Comparison of ENCODE assay signal across 9 mouse cellular contexts in the genomic region with DNA sequence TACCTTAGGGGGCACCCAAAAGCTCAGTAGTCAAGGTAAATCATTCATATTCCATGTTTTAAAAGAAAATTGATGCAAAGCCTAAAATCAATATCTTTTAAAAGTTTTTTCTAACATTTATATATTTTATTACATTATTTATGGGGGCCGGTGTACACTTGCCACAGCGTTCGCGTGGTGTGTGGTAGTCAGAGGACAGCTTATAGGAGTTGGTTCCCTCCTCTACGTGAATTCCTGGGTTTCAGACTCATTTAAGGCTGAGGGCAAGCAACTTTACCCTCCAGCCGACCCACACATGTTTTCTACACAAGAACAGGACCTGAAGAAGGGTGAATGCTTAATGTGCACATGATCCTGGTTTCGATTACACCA. TPM values are rescaled to one million over a fixed set of nuclear protein-coding genes. Genes with fewer than 3 reads are reported as not detected.
DNase-seq lines count a peak whose midpoint lies in the region; ATAC-seq and TF ChIP-seq lines count a peak whose summit lies in the region.
"Had no signal": no experiment of that assay in that cellular context is flagged by ENCODE, and none has a peak within 500 bp of the region (broad histone marks: within the 10 kb centered on the region; RNA-seq: fewer than 3 reads in every experiment).

No protein-coding gene starts in this region.

- dilution Hi-C loops in CH12.LX (cut with MboI; ENCODE audit: extremely low pct_ligation_motif_present, extremely low pct_unique_long_range_greater_than_20kb, low sequenced_read_pairs) = no loop called here

- peak overlapping the region; percentile 71 for H3K4me3 ChIP-seq in heart, embryonic 10.5 days
- H3K4me3 ChIP-seq in CH12.LX (replicated peaks in 1 of 3; ENCODE audit: low read depth in 2 of 3, low read length in 2 of 3, poor library complexity in 1 of 3) = peak overlapping the region; percentile 71 to 98 (median 84)
- peak overlapping the region; percentile 74 for H3K4me3 ChIP-seq in forebrain, postnatal 0 days (ENCODE audit: low read depth, low read length)
- H3K4me3 ChIP-seq in liver, embryonic 16.5 days (ENCODE audit: low read depth, low read length) = peak overlapping the region; percentile 61

- in situ Hi-C loops in CH12.LX (cut with MboI; ENCODE audit: low pct_ligation_motif_present, low pct_unique_long_range_greater_than_20kb, low sequenced_read_pairs) = no loop called here

- H3K79me2 ChIP-seq in CH12.LX (replicated peaks; ENCODE audit: control insufficient read depth, extremely low read depth, insufficient read depth, poor library complexity, severe bottlenecking) = 0 out of 2 replicates have a peak, but pooled peaks cover 9% of the 10 kb centered on the region

- peaks cover 48% of the 10 kb centered on the region for H3K4me1 ChIP-seq in heart, embryonic 10.5 days
- peaks cover 26 to 59% of the 10 kb centered on the region in 2 experiments for H3K4me1 ChIP-seq in CH12.LX (ENCODE audit: control insufficient read depth in 1 of 2, insufficient read depth in 2 of 2)
- H3K4me1 ChIP-seq in forebrain, postnatal 0 days (ENCODE audit: insufficient read depth) = 0 out of 2 replicates have a peak, but pooled peaks cover 6% of the 10 kb centered on the region
- peaks cover 38% of the 10 kb centered on the region for H3K4me1 ChIP-seq in liver, embryonic 16.5 days (ENCODE audit: control insufficient read depth, low read depth, low read length)

- no peaks in the 10 kb centered on the region for H3K36me3 ChIP-seq in heart, embryonic 10.5 days
- peaks cover 0 to 20% of the 10 kb centered on the region in 2 experiments for H3K36me3 ChIP-seq in CH12.LX (replicated peaks in 1 of 2; ENCODE audit: control insufficient read depth in 1 of 2, insufficient read depth in 1 of 2, low read length in 1 of 2)
- H3K36me3 ChIP-seq in forebrain, postnatal 0 days (ENCODE audit: insufficient read depth) = no peaks in the 10 kb centered on the region
- H3K36me3 ChIP-seq in liver, embryonic 16.5 days (ENCODE audit: control insufficient read depth, insufficient read depth) = no peaks in the 10 kb centered on the region

- ATAC-seq in forebrain, postnatal 0 days = no peak
- ATAC-seq in liver, embryonic 16.5 days (ENCODE audit: low read depth) = no peak

- DNase-seq in heart, embryonic 10.5 days (ENCODE audit: low spot score) = no peak
- no peak for DNase-seq in heart, adult 8-10 months (ENCODE audit: low spot score)
- DNase-seq in CH12.LX (ENCODE audit: extremely low read depth) = no peak
- no peak for DNase-seq in forebrain, postnatal 0 days
- no peak for DNase-seq in retina, embryonic 14.5 days (ENCODE audit: low spot score)
- no peak for DNase-seq in thymus, postnatal 4 days
- no peak for DNase-seq in left cerebral cortex, adult 18-20 months (ENCODE audit: low spot score in 2 of 2)

- no peaks in the 10 kb centered on the region for H3K9me3 ChIP-seq in heart, embryonic 10.5 days
- no peaks in the 10 kb centered on the region for H3K9me3 ChIP-seq in CH12.LX (replicated peaks; ENCODE audit: low read length)
- H3K9me3 ChIP-seq in forebrain, postnatal 0 days (ENCODE audit: low read length) = no peaks in the 10 kb centered on the region
- no peaks in the 10 kb centered on the region for H3K9me3 ChIP-seq in liver, embryonic 16.5 days (replicated peaks; ENCODE audit: control insufficient read depth, low read length)

- H3K27me3 ChIP-seq in heart, embryonic 10.5 days (ENCODE audit: insufficient read depth, poor library complexity, severe bottlenecking) = peaks cover 4% of the 10 kb centered on the region; the same call in 1 of the 2 replicates
- H3K27me3 ChIP-seq in CH12.LX (replicated peaks) = no peaks in the 10 kb centered on the region
- H3K27me3 ChIP-seq in forebrain, postnatal 0 days (ENCODE audit: insufficient read depth, low read length) = no peaks in the 10 kb centered on the region
- H3K27me3 ChIP-seq in liver, embryonic 16.5 days (ENCODE audit: control insufficient read depth, insufficient read depth, low read depth, low read length) = no peaks in the 10 kb centered on the region

- no peak for TF ChIP-seq RAD21 in CH12.LX (IDR thresholded peaks at IDR 0.05; ENCODE audit: low read depth, low read length)

- peak overlapping the region; percentile 89 for H3K27ac ChIP-seq in heart, embryonic 10.5 days
- H3K27ac ChIP-seq in CH12.LX (ENCODE audit: insufficient read depth, low read depth) = peak overlapping the region; percentile 77
- H3K27ac ChIP-seq in forebrain, postnatal 0 days (ENCODE audit: low read depth, low read length) = peak overlapping the region; percentile 88
- H3K27ac ChIP-seq in liver, embryonic 16.5 days (ENCODE audit: low read length) = peak overlapping the region; percentile 76

- TF ChIP-seq POLR2A in CH12.LX (IDR thresholded peaks at IDR 0.05; ENCODE audit: low read depth, low read length) = no peak

- no peak for TF ChIP-seq EP300 in CH12.LX (IDR thresholded peaks at IDR 0.05; ENCODE audit: low read length)

- 16% methylated on average over 7 of the region's 7 CpGs for WGBS in heart, embryonic 10.5 days
- WGBS in forebrain, postnatal 0 days = 21% methylated on average over 7 of the region's 7 CpGs
- WGBS in liver, embryonic 16.5 days (ENCODE audit: insufficient replicate concordance) = 14% methylated on average over 7 of the region's 7 CpGs

- H3K4me2 ChIP-seq in CH12.LX (ENCODE audit: insufficient read depth, low read depth, poor library complexity, severe bottlenecking) = peak overlapping the region; percentile 94
- H3K4me2 ChIP-seq in forebrain, postnatal 0 days (ENCODE audit: low read depth) = peak overlapping the region; percentile 79
- peak overlapping the region; percentile 97 for H3K4me2 ChIP-seq in liver, embryonic 16.5 days (ENCODE audit: low read depth, low read length)

- no peak for TF ChIP-seq CTCF in CH12.LX (conservative IDR thresholded peaks at IDR 0.05 in 1 of 2, IDR thresholded peaks at IDR 0.05 in 1 of 2; ENCODE audit: low read depth in 2 of 2, low read length in 2 of 2)
- TF ChIP-seq CTCF in forebrain, postnatal 0 days (IDR thresholded peaks at IDR 0.05; ENCODE audit: low read depth) = no peak

- peak overlapping the region; percentile 97 for H3K9ac ChIP-seq in CH12.LX (ENCODE audit: insufficient read depth, low read depth)
- H3K9ac ChIP-seq in forebrain, postnatal 0 days = peak overlapping the region; percentile 77
- H3K9ac ChIP-seq in liver, embryonic 16.5 days (ENCODE audit: low read depth, low read length) = peak overlapping the region; percentile 76

TF ChIP-seq in CH12.LX, 34 proteins besides CTCF, POLR2A, EP300 and RAD21 (continues in another document):
- TF ChIP-seq CHD2 (IDR thresholded peaks at IDR 0.05; ENCODE audit: low read length) = no peak

RNA-seq across cellular contexts. Expression of gene Fdxr, which starts 0.7 kb away (rescaled TPM):
- 14.3 and 16.5 TPM in 2 replicates for polyA plus RNA-seq in heart, embryonic 10.5 days (2016; fragmentation: Nextera tagmentation; extraction: Ambion mirVana)
- total RNA-seq in heart, adult 8-10 months (2022) = 1 to 10 TPM; 9.1 to 10.0 (median 9.6) TPM
- total RNA-seq in CH12.LX (2012; rRNA removed) (62.2 and 63.3 TPM in 2 replicates), CH12.LX (2014; rRNA removed) (40.9 and 43.8 TPM in 2 replicates)
- 58.6 and 62.1 TPM in 2 replicates for polyA plus RNA-seq in CH12.LX (2012; ENCODE audit: insufficient read length, low read depth)
- total RNA-seq in forebrain, postnatal 0 days (2014; rRNA removed) = 18.6 and 26.2 TPM in 2 replicates
- 14.0 and 16.4 TPM in 2 replicates for polyA plus RNA-seq in forebrain, postnatal 0 days (2015; fragmentation: Nextera tagmentation; extraction: Ambion mirVana)
- 19.5 and 21.7 TPM in 2 replicates for polyA plus RNA-seq in liver, embryonic 16.5 days (2015; fragmentation: Nextera tagmentation; extraction: Ambion mirVana)
- total RNA-seq in left cerebral cortex, adult 18-20 months (2021) = 10 to 100 TPM; 13.1 to 18.1 TPM

RNA-seq across cellular contexts. Expression of gene Grin2c, which starts 10.5 kb away (rescaled TPM):
- polyA plus RNA-seq in heart, embryonic 10.5 days (2016; fragmentation: Nextera tagmentation; extraction: Ambion mirVana) = 0.23 and 0.65 TPM in 2 replicates
- total RNA-seq in heart, adult 8-10 months (2022) = under 1 TPM; 0.09 to 0.65 (median 0.23) TPM
- total RNA-seq in CH12.LX (2012; rRNA removed) (0.04 TPM in 1 of 2 replicates, not detected in the other), CH12.LX (2014; rRNA removed) (not detected in 2 replicates)
- not detected in 2 replicates for polyA plus RNA-seq in CH12.LX (2012; ENCODE audit: insufficient read length, low read depth)
- total RNA-seq in forebrain, postnatal 0 days (2014; rRNA removed) = 1.5 and 1.6 TPM in 2 replicates
- polyA plus RNA-seq in forebrain, postnatal 0 days (2015; fragmentation: Nextera tagmentation; extraction: Ambion mirVana) = 0.35 and 0.48 TPM in 2 replicates
- polyA plus RNA-seq in liver, embryonic 16.5 days (2015; fragmentation: Nextera tagmentation; extraction: Ambion mirVana) = 0.05 and 0.09 TPM in 2 replicates
- 10 to 100 TPM; 33.8 to 35.7 TPM for total RNA-seq in left cerebral cortex, adult 18-20 months (2021)
- total RNA-seq: common myeloid progenitor, adult 5-6 weeks had no signal

RNA-seq across cellular contexts. Expression of gene Fads6, which starts 19.9 kb away (rescaled TPM):
- 0.64 and 1.3 TPM in 2 replicates for polyA plus RNA-seq in heart, embryonic 10.5 days (2016; fragmentation: Nextera tagmentation; extraction: Ambion mirVana)
- 1 to 10 TPM; 2.0 to 3.5 (median 2.3) TPM for total RNA-seq in heart, adult 8-10 months (2022)
- total RNA-seq in CH12.LX (2012; rRNA removed) (6.9 and 8.5 TPM in 2 replicates), CH12.LX (2014; rRNA removed) (0.11 and 0.30 TPM in 2 replicates)
- 0.56 and 0.63 TPM in 2 replicates for polyA plus RNA-seq in CH12.LX (2012; ENCODE audit: insufficient read length, low read depth)
- 3.8 and 6.5 TPM in 2 replicates for total RNA-seq in forebrain, postnatal 0 days (2014; rRNA removed)
- polyA plus RNA-seq in forebrain, postnatal 0 days (2015; fragmentation: Nextera tagmentation; extraction: Ambion mirVana) = 0.47 and 0.48 TPM in 2 replicates
- polyA plus RNA-seq in liver, embryonic 16.5 days (2015; fragmentation: Nextera tagmentation; extraction: Ambion mirVana) = 4.4 and 4.5 TPM in 2 replicates
- 10 to 100 TPM; 14.6 to 15.5 TPM for total RNA-seq in left cerebral cortex, adult 18-20 months (2021)

RNA-seq across cellular contexts. Expression of gene Otop2, which starts 29.4 kb away (rescaled TPM):
- not detected in 2 replicates for polyA plus RNA-seq in heart, embryonic 10.5 days (2016; fragmentation: Nextera tagmentation; extraction: Ambion mirVana)
- not detected for total RNA-seq in heart, adult 8-10 months (2022)
- total RNA-seq in CH12.LX (2012; rRNA removed) = not detected in 2 replicates
- not detected in 2 replicates for total RNA-seq in CH12.LX (2014; rRNA removed)
- not detected in 2 replicates for polyA plus RNA-seq in CH12.LX (2012; ENCODE audit: insufficient read length, low read depth)
- total RNA-seq in forebrain, postnatal 0 days (2014; rRNA removed) = 0.15 TPM in 1 of 2 replicates, not detected in the other
- polyA plus RNA-seq in forebrain, postnatal 0 days (2015; fragmentation: Nextera tagmentation; extraction: Ambion mirVana) = 0.10 and 0.13 TPM in 2 replicates
- not detected in 2 replicates for polyA plus RNA-seq in liver, embryonic 16.5 days (2015; fragmentation: Nextera tagmentation; extraction: Ambion mirVana)
- 1 to 10 TPM in 1 of 2 experiments, under 1 TPM in 1; 0.74 to 2.1 TPM for total RNA-seq in left cerebral cortex, adult 18-20 months (2021)
- total RNA-seq: common myeloid progenitor, adult 5-6 weeks had no signal

RNA-seq across cellular contexts. Expression of gene Ush1g, which starts 44.3 kb away (rescaled TPM):
- 0.26 and 0.34 TPM in 2 replicates for polyA plus RNA-seq in heart, embryonic 10.5 days (2016; fragmentation: Nextera tagmentation; extraction: Ambion mirVana)
- under 1 TPM; 0.09 to 0.28 (median 0.25) TPM for total RNA-seq in heart, adult 8-10 months (2022)
- 0.17 and 0.42 TPM in 2 replicates for total RNA-seq in CH12.LX (2012; rRNA removed)
- not detected in 2 replicates for total RNA-seq in CH12.LX (2014; rRNA removed)
- polyA plus RNA-seq in CH12.LX (2012; ENCODE audit: insufficient read length, low read depth) = not detected in 2 replicates
- 0.23 and 0.33 TPM in 2 replicates for total RNA-seq in forebrain, postnatal 0 days (2014; rRNA removed)
- 0.06 and 0.09 TPM in 2 replicates for polyA plus RNA-seq in forebrain, postnatal 0 days (2015; fragmentation: Nextera tagmentation; extraction: Ambion mirVana)
- polyA plus RNA-seq in liver, embryonic 16.5 days (2015; fragmentation: Nextera tagmentation; extraction: Ambion mirVana) = 0.09 and 0.13 TPM in 2 replicates
- total RNA-seq in left cerebral cortex, adult 18-20 months (2021) = under 1 TPM; 0.26 to 0.52 TPM
- total RNA-seq: common myeloid progenitor, adult 5-6 weeks had no signal

Comparison
In these comparisons a context has a peak if more than half of its experiments do, and no peak if none do; other contexts are left out.
1. RNA of gene Grin2c, which starts 10.5 kb away (total RNA-seq): 33.8 to 35.7 TPM in left cerebral cortex, adult 18-20 months; 1.5 to 1.6 TPM in forebrain, postnatal 0 days, 0.09 to 0.65 TPM in heart, adult 8-10 months and 0.04 TPM in CH12.LX; every median in the first group is over 10 times any median in the second.
2. Peak in every context shown above with its lines, with median percentiles within 50 percentile points of each other: H3K27ac ChIP-seq, H3K4me3 ChIP-seq, H3K4me2 ChIP-seq and H3K9ac ChIP-seq.